Mouse (Mus musculus) liver, embryonic 12.5 days (tissue): ENCODE measurements around the gene Rbp7. TPM values are rescaled to one million over a fixed set of nuclear protein-coding genes. Genes with fewer than 3 reads are reported as not detected.

Experiments
- ATAC-seq: fragments of 200-750 bp; cut with Nextera tagmentation; 2 replicates; pipeline ENCODE4 v1.8.0; 2017; ENCODE audit warnings: moderate number of reproducible peaks, mild to moderate bottlenecking, moderate library complexity
- H3K27ac ChIP-seq: fragments of 300-500 bp; sonication (generic); 2 replicates; pipeline ENCODE4 v1.5.1; 2016; ENCODE audit warnings: mild to moderate bottlenecking
- H3K27me3 ChIP-seq: fragments of 300-500 bp; sonication (generic); replicated peaks from 2 replicates; pipeline ENCODE4 v1.6.1; 2016; ENCODE audit warnings: mild to moderate bottlenecking, moderate library complexity
- H3K36me3 ChIP-seq: fragments of 300-500 bp; sonication (generic); 2 replicates; pipeline ENCODE4 v1.6.1; 2016; ENCODE audit warnings: mild to moderate bottlenecking, moderate library complexity
- H3K4me1 ChIP-seq: fragments of 300-500 bp; sonication (generic); 2 replicates; pipeline ENCODE4 v1.6.1; 2016
- H3K4me2 ChIP-seq: fragments of 300-500 bp; sonication (generic); 2 replicates; pipeline ENCODE4 v1.6.1; 2016; ENCODE audit warnings: mild to moderate bottlenecking, moderate library complexity
- H3K4me3 ChIP-seq: fragments of 300-500 bp; sonication (generic); 2 replicates; pipeline ENCODE4 v1.5.1; 2016; ENCODE audit warnings: mild to moderate bottlenecking, moderate library complexity
- H3K9ac ChIP-seq: fragments of 300-500 bp; sonication (generic); 2 replicates; pipeline ENCODE4 v1.6.1; 2016; ENCODE audit warnings: mild to moderate bottlenecking, moderate library complexity
- H3K9me3 ChIP-seq: fragments of 300-500 bp; sonication (generic); replicated peaks from 2 replicates; pipeline ENCODE4 v1.6.1; 2016; ENCODE audit warnings: mild to moderate bottlenecking, moderate library complexity
- WGBS: fragments of 180-500 bp; shearing (Covaris S2); methylation state at CpG from one replicate; pipeline ENCODE4 v1.1.7; 2016; ENCODE audit not compliant: insufficient replicate concordance; 5-methylcytosine and 5-hydroxymethylcytosine counted together
- polyA plus RNA-seq: library from polyadenylated mRNA; unstranded; fragments of >200 nt; fragmentation: Nextera tagmentation; extraction: Ambion mirVana; gene quantifications from 2 replicates; pipeline ENCODE4 v1.2.1, GENCODE M21; 2016

Rbp7 gene
- polyA plus RNA-seq, 1 experiment from 2014 or later, result not detected

DNA sequence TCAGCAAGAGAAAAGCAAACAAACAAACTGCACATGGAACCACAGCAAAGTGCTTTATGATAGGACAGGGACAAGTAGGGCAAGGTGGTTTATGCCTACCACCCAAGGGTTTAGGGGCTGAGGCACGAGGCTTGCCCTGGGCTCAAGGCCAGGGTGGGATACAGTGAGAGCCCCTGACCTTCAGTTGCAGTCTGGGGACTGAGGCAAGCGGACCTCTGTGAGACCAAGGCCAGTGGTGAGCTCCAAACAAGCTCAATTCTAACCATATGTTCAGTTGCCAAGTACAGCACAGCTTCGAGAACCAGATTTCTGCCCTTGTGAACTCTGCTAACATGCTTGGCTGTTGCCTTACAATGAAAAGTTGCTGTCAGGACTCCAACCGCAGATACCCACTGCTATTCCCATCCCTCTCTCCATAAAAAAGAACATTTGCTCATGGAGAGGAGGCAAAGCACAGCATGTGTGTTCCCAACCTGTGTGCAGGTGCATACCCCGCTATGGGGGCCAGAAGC lies 36.9 kb downstream of the Rbp7 start:
- 79% methylated on average over 5 of the region's 5 CpGs for WGBS

DNA sequence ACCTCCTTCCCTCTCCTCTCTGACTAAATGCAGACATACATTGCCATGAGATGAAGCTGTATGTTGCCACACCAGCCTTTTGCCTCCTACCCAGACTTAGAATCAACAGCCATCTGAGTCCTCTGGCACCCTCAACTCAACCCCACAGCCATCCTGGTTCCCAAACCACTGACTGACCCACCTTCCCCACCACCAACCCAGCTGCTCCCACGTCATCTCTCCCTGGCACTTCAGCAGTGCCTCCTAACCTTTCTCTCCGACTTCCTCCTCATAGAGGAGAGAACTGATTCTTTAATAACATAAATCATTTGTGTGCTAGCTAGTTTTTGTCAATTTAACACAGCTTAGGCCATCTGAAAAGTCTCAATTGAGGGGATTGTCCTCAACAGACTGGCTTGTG lies 37.8 kb downstream of the Rbp7 start:
- Histone ChIP-seq H3K27ac (no peak overlapping the region), H3K27me3 (no peaks in the 10 kb centered on the region), H3K4me1 (peaks cover 35% of the 10 kb centered on the region), H3K9me3 (no peaks in the 10 kb centered on the region), H3K4me2 (no peak overlapping the region), H3K36me3 (peaks cover 37% of the 10 kb centered on the region), H3K9ac (no peak overlapping the region), H3K4me3 (no peak overlapping the region)
- no peak for ATAC-seq
- 52% methylated on average over 2 of the region's 2 CpGs for WGBS

More for the DNA sequence above, 36.9 kb downstream of the Rbp7 start:
- Histone ChIP-seq H3K27me3 (no peaks in the 10 kb centered on the region), H3K4me2 (no peak overlapping the region), H3K27ac (no peak overlapping the region), H3K36me3 (peaks cover 33% of the 10 kb centered on the region), H3K9ac (no peak overlapping the region), H3K9me3 (no peaks in the 10 kb centered on the region), H3K4me3 (no peak overlapping the region), H3K4me1 (peaks cover 36% of the 10 kb centered on the region)
- no peak for ATAC-seq

DNA sequence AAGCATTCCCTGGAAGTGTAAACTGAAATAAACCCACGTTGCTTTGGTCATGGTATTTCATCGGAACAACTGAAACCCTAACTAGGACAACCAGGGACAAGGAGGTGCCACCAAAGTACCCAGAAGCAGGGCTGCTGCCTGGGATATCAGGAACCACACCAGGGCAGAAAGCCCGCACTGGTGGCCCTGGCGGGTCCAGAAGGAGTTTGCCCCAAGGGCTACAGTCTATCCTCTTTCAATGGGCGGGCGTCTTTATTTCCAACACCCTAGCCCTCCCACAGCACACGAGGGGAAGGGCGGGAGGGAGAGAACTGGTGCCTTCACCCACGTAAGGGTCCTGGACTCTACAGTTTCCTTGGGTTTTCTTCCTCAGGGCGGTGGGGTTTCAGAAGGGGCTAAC lies 38.4 kb downstream of the Rbp7 start:
- no peak for ATAC-seq
- Histone ChIP-seq H3K36me3 (peaks cover 34% of the 10 kb centered on the region), H3K9me3 (no peaks in the 10 kb centered on the region), H3K27me3 (no peaks in the 10 kb centered on the region), H3K27ac (no peak overlapping the region), H3K4me1 (peaks cover 35% of the 10 kb centered on the region), H3K4me3 (no peak overlapping the region), H3K4me2 (no peak overlapping the region), H3K9ac (no peak overlapping the region)
- 47% methylated on average over 10 of the region's 10 CpGs for WGBS

- H3K9ac ChIP-seq, result no peak overlapping the region
- no peak overlapping the region for H3K4me2 ChIP-seq
- no peaks in the 10 kb centered on the region for H3K27me3 ChIP-seq
- no peak overlapping the region for H3K27ac ChIP-seq
- H3K9me3 ChIP-seq, result no peaks in the 10 kb centered on the region
- ATAC-seq, result peak; percentile 47
- 55% methylated on average over 13 of the region's 13 CpGs for WGBS
- no peak overlapping the region for H3K4me3 ChIP-seq
- H3K36me3 ChIP-seq, result peaks cover 36% of the 10 kb centered on the region
- H3K4me1 ChIP-seq, result peaks cover 35% of the 10 kb centered on the region
These were observed 39.1 kb downstream of the Rbp7 start for GRCm38 (mm10) chr4:149415651-149416169.

DNA sequence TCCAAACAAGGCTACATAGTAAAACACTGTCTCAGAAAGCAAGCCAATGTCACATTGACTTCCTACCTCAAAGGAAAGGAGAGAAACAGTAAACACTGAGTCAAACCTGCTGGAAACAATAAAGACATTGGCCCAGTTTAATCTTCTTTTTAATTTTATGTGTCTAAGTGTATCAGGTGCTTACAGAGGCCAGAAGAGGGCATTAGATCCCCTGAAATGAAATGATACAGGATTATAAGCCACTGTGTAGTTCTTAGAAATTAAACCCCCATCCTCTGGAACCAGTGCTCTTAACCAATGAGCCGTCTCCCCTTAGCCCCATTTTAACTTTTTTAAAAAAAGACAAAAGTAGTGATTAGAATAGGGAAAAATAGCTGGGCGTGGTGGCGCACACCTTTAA lies 40.5 kb downstream of the Rbp7 start:
- Histone ChIP-seq H3K9ac (no peak overlapping the region), H3K4me2 (no peak overlapping the region), H3K9me3 (no peaks in the 10 kb centered on the region), H3K4me1 (peaks cover 40% of the 10 kb centered on the region), H3K4me3 (no peak overlapping the region), H3K36me3 (peaks cover 35% of the 10 kb centered on the region), H3K27me3 (no peaks in the 10 kb centered on the region), H3K27ac (no peak overlapping the region)
- WGBS, result 90% methylated on average over 3 of the region's 3 CpGs
- no peak for ATAC-seq

DNA sequence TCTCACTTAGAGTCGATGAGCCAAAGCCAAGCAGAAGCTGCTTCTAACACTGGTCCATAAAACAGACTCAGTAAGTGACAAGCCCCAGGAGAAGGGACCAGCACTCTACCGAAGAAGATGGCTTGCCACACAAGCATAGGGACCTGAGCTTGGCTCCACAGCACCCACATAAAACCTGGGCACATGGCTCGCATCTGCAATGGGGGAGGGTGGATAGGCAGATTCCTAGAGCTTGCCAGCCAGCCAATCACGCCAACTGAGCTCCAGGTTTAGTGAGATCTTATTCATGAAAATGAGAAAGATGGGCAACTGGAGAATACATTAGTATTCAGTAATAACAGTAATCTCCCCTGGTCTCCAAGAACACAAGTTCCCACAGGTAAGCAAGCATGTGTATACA lies 45.0 kb downstream of the Rbp7 start:
- 85% methylated on average over 4 of the region's 4 CpGs for WGBS
- H3K27ac ChIP-seq, result no peak overlapping the region
- no peaks in the 10 kb centered on the region for H3K9me3 ChIP-seq
- H3K9ac ChIP-seq, result no peak overlapping the region
- no peak overlapping the region for H3K4me3 ChIP-seq
- peaks cover 35% of the 10 kb centered on the region for H3K4me1 ChIP-seq
- H3K36me3 ChIP-seq, result peaks cover 40% of the 10 kb centered on the region
- no peak overlapping the region for H3K4me2 ChIP-seq
- no peak for ATAC-seq
- H3K27me3 ChIP-seq, result no peaks in the 10 kb centered on the region

- WGBS, result 38% methylated on average over 6 of the region's 6 CpGs
- H3K36me3 ChIP-seq, result peaks cover 36% of the 10 kb centered on the region
- H3K4me1 ChIP-seq, result peaks cover 47% of the 10 kb centered on the region
- H3K4me2 ChIP-seq, result peak overlapping the region; percentile 26; the same call in 1 of the 2 replicates
- no peak overlapping the region for H3K4me3 ChIP-seq
- no peaks in the 10 kb centered on the region for H3K27me3 ChIP-seq
- H3K9me3 ChIP-seq, result no peaks in the 10 kb centered on the region
- peak overlapping the region; percentile 63; the same call in 1 of the 2 replicates for H3K27ac ChIP-seq
- peak; percentile 84 for ATAC-seq
- H3K9ac ChIP-seq, result no peak overlapping the region
These were observed 46.4 kb downstream of the Rbp7 start for GRCm38 (mm10) chr4:149408331-149408730.

DNA sequence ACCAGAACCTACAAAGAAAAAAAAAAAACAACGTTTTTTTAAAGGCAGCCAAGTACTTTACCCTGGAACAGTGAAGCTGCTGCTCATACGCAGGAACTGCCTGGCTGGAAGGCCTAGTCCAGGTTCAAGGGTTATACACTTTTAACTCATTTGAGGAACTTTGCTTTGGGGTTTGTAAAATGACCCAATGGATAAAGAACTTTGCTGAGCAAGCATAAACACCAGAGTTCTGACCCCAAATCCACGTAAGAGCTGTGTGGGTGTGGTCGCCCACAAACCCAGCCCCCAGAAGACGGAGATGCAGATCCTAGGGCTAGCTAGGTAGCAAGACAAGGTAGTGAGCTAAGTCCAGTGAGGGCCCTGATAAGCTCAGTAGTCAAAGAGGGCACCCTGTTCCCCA lies 47.3 kb downstream of the Rbp7 start:
- no peaks in the 10 kb centered on the region for H3K27me3 ChIP-seq
- no peak for ATAC-seq
- no peak overlapping the region for H3K4me3 ChIP-seq
- H3K4me2 ChIP-seq, result no peak overlapping the region
- peaks cover 27% of the 10 kb centered on the region for H3K36me3 ChIP-seq
- peaks cover 56% of the 10 kb centered on the region for H3K4me1 ChIP-seq
- WGBS, result 63% methylated on average over 5 of the region's 5 CpGs
- H3K27ac ChIP-seq, result no peak overlapping the region
- H3K9me3 ChIP-seq, result no peaks in the 10 kb centered on the region
- no peak overlapping the region for H3K9ac ChIP-seq

GRCm38 (mm10) chr4:149405713-149406443 lies 48.9 kb downstream of the Rbp7 start:
- Histone ChIP-seq H3K4me3 (no peak overlapping the region), H3K36me3 (peaks cover 17% of the 10 kb centered on the region), H3K27ac (no peak overlapping the region), H3K9ac (no peak overlapping the region), H3K4me1 (peaks cover 68% of the 10 kb centered on the region), H3K27me3 (no peaks in the 10 kb centered on the region), H3K9me3 (no peaks in the 10 kb centered on the region), H3K4me2 (no peak overlapping the region)
- WGBS, result 75% methylated on average over 16 of the region's 16 CpGs
- no peak for ATAC-seq

DNA sequence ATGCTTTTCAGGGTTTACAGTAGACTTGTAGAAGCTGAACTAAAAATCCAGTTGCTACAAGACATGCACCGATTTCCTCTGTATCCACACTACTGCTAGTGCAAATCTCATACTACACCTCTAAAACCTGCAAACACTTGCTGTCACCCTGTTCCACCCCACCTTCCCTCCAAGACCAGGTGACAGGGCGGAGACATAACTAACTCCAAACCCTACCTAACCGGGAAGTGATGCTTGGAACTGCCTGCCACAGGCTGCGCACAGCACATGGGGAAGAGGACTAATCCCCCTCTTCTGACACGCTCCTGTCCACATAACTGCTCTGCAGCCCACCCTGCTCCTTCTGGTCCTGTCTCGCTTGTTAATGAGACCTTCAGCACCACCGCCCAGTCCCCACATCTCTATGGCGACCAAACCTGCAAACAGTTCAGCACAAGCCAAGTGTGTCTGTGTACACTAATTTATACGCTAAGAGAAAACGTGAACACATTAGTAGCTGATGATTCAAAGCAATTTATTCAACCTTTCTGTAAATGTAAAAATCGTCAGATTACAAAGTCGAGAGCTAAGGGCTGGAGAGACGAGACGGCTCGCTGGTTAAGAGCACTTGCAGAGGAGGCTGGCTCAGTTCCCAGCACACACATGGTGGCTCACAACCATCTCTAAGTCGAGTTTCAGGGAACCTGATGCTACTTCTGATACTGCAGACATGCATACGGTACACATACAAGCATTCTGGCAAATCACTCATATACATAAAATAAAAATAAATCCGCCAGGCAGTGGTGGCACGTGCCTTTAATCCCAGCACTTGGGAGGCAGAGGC lies 49.9 kb downstream of the Rbp7 start:
- 77% methylated on average over 19 of the region's 19 CpGs for WGBS
- H3K4me1 ChIP-seq, result peaks cover 75% of the 10 kb centered on the region

GRCm38 (mm10) chr4:149403037-149403436 lies 51.7 kb downstream of the Rbp7 start:
- WGBS, result 51% methylated on average over 6 of the region's 6 CpGs
- Histone ChIP-seq H3K27me3 (no peaks in the 10 kb centered on the region), H3K36me3 (peaks cover 12% of the 10 kb centered on the region), H3K4me1 (peaks cover 76% of the 10 kb centered on the region), H3K27ac (no peak overlapping the region), H3K9me3 (no peaks in the 10 kb centered on the region), H3K9ac (no peak overlapping the region), H3K4me3 (no peak overlapping the region), H3K4me2 (no peak overlapping the region; the same call in 1 of the 2 replicates)
- ATAC-seq, result no peak

More for the DNA sequence above, 49.9 kb downstream of the Rbp7 start:
- H3K27me3 ChIP-seq, result no peaks in the 10 kb centered on the region
- no peak overlapping the region for H3K4me3 ChIP-seq
- ATAC-seq, result no peak
- H3K27ac ChIP-seq, result no peak overlapping the region
- H3K4me2 ChIP-seq, result no peak overlapping the region
- no peaks in the 10 kb centered on the region for H3K9me3 ChIP-seq
- no peak overlapping the region for H3K9ac ChIP-seq
- 0 out of 2 replicates have a peak, but pooled peaks cover 8% of the 10 kb centered on the region for H3K36me3 ChIP-seq

GRCm38 (mm10) chr4:149401591-149401982 lies 53.2 kb downstream of the Rbp7 start:
- no peak overlapping the region for H3K27ac ChIP-seq
- 84% methylated on average over 8 of the region's 8 CpGs for WGBS
- H3K4me1 ChIP-seq, result peaks cover 77% of the 10 kb centered on the region
- H3K27me3 ChIP-seq, result no peaks in the 10 kb centered on the region
- no peak overlapping the region for H3K4me3 ChIP-seq
- H3K9me3 ChIP-seq, result no peaks in the 10 kb centered on the region
- peaks cover 25% of the 10 kb centered on the region for H3K36me3 ChIP-seq
- no peak for ATAC-seq
- no peak overlapping the region for H3K4me2 ChIP-seq
- H3K9ac ChIP-seq, result no peak overlapping the region
